Mouse (Mus musculus) right cerebral cortex, postnatal 14 days (tissue): ENCODE data around the gene Gm4707.
"Not testable (repeated sequence)": the region's sequence is repeated elsewhere in the genome, so short reads cannot be mapped to it uniquely, and the experiment has no call there.

Experiments used
- DNase-seq: peaks from one replicate; pipeline ENCODE4 v3.0.0; 2022

Gm4707 gene

DNA sequence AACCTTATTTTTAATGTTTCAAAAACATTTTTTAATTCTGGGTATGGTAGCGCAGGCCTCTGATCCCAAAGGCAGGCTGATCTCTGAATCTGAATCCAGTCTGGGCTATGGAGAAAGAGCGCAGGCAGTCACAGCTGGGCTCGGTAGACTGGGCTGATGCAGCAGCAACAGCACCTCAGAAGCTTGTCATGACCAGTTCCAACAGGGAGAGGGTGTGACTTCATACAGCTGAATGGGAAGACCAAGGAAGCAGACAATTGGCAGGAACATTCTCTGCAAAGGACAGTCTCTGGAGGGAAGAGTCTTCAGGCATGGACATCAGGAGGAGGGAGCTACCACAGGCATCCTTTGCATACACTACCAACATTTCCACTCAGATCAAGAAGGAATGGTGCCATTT is 15.6 kb downstream of the Gm4707 start:
- DNase-seq = no peak

- no peak for DNase-seq
Observed at GRCm38 (mm10) chr17:71443273-71443672, 16.4 kb downstream of the Gm4707 start.

DNA sequence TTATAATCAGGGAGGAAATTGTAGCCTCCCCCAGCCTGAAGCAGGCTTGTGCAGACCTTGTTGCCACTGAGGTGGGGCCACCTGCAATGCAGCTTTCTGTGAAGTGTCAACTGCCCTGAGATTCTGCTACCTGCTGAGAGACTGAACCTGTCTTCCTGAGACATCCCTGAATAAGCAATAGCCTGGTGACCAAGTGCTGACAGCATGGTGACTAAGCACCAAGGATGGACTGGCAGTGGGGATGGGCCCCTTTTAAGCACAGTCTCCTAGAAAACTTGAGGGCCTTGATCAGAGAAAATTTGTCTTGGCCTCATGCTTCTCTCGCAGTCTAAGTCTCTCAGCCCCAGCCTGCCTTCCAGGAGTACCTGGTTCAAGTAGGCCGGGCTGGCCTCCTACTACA is 37.2 kb downstream of the Gm4707 start:
- not testable (repeated sequence) for DNase-seq

DNA sequence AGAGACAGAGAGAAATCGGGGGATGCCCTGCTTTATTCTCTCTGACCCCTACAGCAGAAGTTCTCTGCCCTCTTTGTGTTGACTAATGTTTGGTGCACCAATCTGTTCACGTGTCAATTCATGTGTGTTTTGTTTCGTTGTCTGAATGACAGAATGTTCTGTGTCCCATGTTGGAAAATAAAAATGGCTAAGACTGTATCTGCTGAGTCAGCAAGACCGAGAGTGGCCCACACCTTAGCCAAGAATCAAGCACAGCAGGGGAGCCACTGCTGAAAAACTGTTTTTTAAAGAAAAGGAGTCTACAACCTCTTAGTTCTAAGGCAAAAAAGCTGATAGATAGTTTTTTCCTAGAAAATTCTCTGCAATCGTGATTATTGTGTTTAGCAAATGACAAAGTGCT is 40.3 kb downstream of the Gm4707 start:
- DNase-seq = not testable (repeated sequence)

GRCm38 (mm10) chr17:71417008-71417407 is 42.7 kb downstream of the Gm4707 start:
- DNase-seq = no peak
